Mouse (Mus musculus): ENCODE measurements around the gene Cir1. TPM values are rescaled to one million over a fixed set of nuclear protein-coding genes. Genes with fewer than 3 reads are reported as not detected.
A peak's percentile ranks its signal among the peaks of the same experiment; 100 is the strongest.

The Cir1 gene
- polyA plus RNA-seq, 1 experiment from 2014 or later = 26.0 TPM

DNA sequence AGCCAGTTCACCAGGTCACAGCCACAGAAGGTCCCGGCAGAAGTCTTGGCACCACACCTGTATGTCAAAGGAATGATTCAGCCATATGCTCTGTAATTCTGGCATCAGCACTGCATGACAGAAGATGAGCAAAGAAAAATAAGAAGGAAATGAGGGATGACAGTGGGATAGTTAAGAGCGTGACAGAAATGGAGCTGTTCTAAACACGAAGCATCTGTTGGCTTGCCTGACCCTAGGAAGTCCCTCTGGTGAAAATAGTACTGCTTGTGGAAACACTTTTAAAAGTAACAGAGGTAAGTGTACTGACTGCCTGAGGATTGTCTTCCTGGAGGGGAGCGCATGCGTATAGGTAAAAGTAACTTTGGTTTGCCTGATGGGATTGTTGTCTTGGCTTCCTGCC lies 31.2 kb upstream of the Cir1 start:
- no peak overlapping the region for H3K4me2 ChIP-seq
- no peaks in the 10 kb centered on the region for H3K36me3 ChIP-seq
- 92% methylated on average over 5 of the region's 5 CpGs for WGBS

DNA sequence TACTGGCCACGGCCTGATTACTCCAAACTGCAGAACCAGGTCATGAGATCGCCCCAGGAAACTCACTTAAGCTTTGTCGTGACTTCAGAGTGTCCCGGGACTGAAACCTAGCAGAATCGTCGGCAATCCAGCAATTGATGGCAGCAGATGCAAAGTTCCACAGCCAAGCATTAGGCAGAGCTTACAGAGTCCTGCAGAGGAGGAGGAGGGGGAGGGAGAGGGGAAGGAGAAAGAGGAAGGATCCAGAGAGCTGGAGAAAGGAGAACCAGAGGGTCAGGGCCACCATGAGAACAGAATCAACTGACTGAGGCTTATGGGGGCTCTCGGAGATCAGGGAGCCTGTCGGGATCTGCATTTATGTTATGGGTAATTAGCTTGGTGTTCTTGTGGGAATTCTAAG lies 25.9 kb upstream of the Cir1 start:
- 67% methylated on average over 8 of the region's 8 CpGs for WGBS
- H3K36me3 ChIP-seq = no peaks in the 10 kb centered on the region
- ATAC-seq (ENCODE audit: insufficient number of reproducible peaks, insufficient read depth, low FRiP score, low TSS enrichment, low read depth) = no peak

More for the DNA sequence above, 31.2 kb upstream of the Cir1 start:
- Histone ChIP-seq H3K4me1 (replicated peaks) (peaks cover 27% of the 10 kb centered on the region), H3K27ac (no peak overlapping the region), H3K27me3 (no peaks in the 10 kb centered on the region), H3K9ac (replicated peaks) (no peak overlapping the region), H3K9me3 (no peaks in the 10 kb centered on the region), H3K4me3 (replicated peaks) (no peak overlapping the region)
- ATAC-seq (ENCODE audit: insufficient number of reproducible peaks, insufficient read depth, low FRiP score, low TSS enrichment, low read depth) = no peak

DNA sequence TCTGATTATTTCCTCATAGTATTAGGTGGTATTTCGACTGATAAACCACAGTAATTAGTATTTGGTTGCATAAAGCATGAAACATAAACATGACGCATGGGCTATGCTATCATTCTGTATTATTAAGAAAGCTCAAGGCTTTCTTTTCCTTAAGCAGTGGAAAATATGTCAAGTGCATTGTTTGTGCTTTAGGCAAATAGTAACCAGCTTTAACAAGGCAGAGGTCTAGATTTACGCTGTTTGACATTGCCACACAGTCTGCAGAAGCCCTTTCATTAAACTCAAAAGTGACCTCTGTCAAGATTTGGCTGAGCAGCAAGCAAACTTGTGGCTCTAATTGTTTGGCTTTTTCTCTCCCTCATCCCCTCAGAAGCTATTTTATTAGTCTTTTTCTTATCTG lies 23.4 kb upstream of the Cir1 start:
- H3K4me3 ChIP-seq (replicated peaks) = no peak overlapping the region
- H3K27me3 ChIP-seq = no peaks in the 10 kb centered on the region
- no peak overlapping the region for H3K4me2 ChIP-seq
- WGBS = 89% methylated on average over 3 of the region's 3 CpGs
- H3K36me3 ChIP-seq = no peaks in the 10 kb centered on the region
- no peak overlapping the region for H3K9ac ChIP-seq (replicated peaks)
- H3K27ac ChIP-seq = no peak overlapping the region
- no peaks in the 10 kb centered on the region for H3K9me3 ChIP-seq
- no peaks in the 10 kb centered on the region for H3K4me1 ChIP-seq (replicated peaks)
- ATAC-seq (ENCODE audit: insufficient number of reproducible peaks, insufficient read depth, low FRiP score, low TSS enrichment, low read depth) = no peak

More for the DNA sequence above, 25.9 kb upstream of the Cir1 start:
- Histone ChIP-seq H3K27ac (no peak overlapping the region), H3K27me3 (no peaks in the 10 kb centered on the region), H3K9me3 (no peaks in the 10 kb centered on the region), H3K4me2 (no peak overlapping the region), H3K4me3 (replicated peaks) (no peak overlapping the region), H3K4me1 (replicated peaks) (no peaks in the 10 kb centered on the region), H3K9ac (replicated peaks) (no peak overlapping the region)

DNA sequence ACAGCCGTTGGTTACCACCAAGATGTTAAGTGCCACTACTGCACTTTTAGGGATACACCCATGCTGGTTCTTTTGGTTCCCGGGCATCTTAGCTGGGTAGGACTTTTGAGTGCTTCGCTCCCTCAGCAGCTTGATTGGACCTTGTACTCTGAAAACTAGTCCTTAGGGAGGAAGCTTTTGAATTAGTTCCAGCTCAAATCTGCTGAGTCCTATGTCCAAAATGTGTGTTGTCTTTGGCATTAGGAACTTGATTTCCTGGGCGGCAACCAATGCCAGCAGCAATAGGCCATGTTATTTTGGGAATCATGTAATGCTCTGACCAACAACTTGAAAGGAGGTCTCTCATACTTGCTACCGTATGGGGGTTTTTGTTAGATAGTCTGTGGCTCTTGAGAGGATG lies 13.4 kb upstream of the Cir1 start:
- Histone ChIP-seq H3K9ac (replicated peaks) (no peak overlapping the region), H3K4me1 (replicated peaks) (no peaks in the 10 kb centered on the region), H3K4me3 (replicated peaks) (no peak overlapping the region), H3K9me3 (no peaks in the 10 kb centered on the region), H3K27me3 (no peaks in the 10 kb centered on the region), H3K36me3 (no peaks in the 10 kb centered on the region), H3K27ac (no peak overlapping the region), H3K4me2 (no peak overlapping the region)
- no peak for ATAC-seq (ENCODE audit: insufficient number of reproducible peaks, insufficient read depth, low FRiP score, low TSS enrichment, low read depth)
- WGBS = 82% methylated on average over 5 of the region's 5 CpGs

DNA sequence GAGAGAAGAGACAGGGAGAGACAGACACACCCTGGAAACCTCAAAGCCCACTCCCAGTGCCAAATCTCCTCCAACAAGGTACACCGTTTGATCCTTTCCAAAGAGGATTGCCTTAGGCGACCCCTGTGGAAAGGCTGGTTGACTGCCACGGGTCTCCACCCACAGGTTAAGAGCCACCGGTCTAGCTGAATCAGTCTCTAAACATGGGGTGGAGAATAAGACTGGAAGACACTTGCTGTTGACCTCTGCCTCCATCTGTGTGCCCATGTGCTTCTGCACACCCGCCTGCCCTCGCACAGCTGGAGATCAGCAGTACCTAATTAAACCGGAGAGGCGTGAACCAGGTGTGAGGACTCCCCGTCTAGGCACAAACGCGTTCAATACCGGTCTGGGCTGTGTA lies 10.5 kb upstream of the Cir1 start:
- H3K27me3 ChIP-seq = no peaks in the 10 kb centered on the region
- H3K9ac ChIP-seq (replicated peaks) = no peak overlapping the region
- H3K4me2 ChIP-seq = no peak overlapping the region
- H3K4me3 ChIP-seq (replicated peaks) = no peak overlapping the region
- no peaks in the 10 kb centered on the region for H3K36me3 ChIP-seq
- no peaks in the 10 kb centered on the region for H3K9me3 ChIP-seq
- H3K27ac ChIP-seq = no peak overlapping the region
- WGBS = 60% methylated on average over 12 of the region's 12 CpGs
- no peak for ATAC-seq (ENCODE audit: insufficient number of reproducible peaks, insufficient read depth, low FRiP score, low TSS enrichment, low read depth)
- no peaks in the 10 kb centered on the region for H3K4me1 ChIP-seq (replicated peaks)

DNA sequence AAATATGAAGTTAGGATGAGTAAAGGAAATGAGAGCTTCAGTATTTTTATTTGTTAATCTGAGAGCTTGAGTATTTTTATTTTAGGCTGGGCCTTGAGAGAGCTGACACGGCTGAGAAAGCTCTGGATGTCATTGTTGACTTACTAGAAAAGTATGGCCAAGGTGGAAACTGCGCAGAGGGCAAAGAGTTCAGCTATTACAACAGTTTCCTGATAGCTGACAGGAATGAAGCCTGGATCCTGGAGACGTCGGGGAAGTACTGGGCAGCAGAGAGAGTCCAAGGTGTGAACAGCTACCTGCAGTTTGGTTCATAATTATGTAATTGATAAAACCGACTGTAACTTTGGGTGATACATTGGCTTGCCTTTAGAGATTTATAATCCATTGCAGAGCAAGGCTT lies 6.7 kb upstream of the Cir1 start:
- no peak overlapping the region for H3K4me3 ChIP-seq (replicated peaks)
- ATAC-seq (ENCODE audit: insufficient number of reproducible peaks, insufficient read depth, low FRiP score, low TSS enrichment, low read depth) = no peak
- H3K4me1 ChIP-seq (replicated peaks) = no peaks in the 10 kb centered on the region
- H3K9me3 ChIP-seq = no peaks in the 10 kb centered on the region
- no peak overlapping the region for H3K27ac ChIP-seq
- no peaks in the 10 kb centered on the region for H3K27me3 ChIP-seq
- 91% methylated on average over 5 of the region's 5 CpGs for WGBS
- H3K36me3 ChIP-seq = no peaks in the 10 kb centered on the region
- H3K4me2 ChIP-seq = no peak overlapping the region
- H3K9ac ChIP-seq (replicated peaks) = no peak overlapping the region

DNA sequence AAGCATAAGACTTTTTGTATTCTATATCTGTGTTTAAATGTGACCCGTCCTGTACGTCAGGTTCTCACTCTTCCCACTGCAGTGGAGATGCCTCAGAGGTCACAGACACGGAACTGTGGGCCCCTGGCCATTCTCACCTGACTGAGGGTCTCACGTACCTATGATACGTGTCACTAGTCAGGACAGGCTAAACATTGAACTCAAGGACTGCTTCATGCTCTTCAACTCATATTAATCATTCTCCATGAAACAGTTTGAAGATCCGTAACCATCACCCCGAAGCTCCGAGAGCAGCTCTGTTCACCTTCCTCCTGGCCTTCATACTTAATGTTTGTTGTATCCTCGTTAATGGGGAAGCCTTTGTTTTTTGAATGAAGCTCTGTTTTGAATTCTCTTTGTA lies 4.9 kb upstream of the Cir1 start:
- no peak overlapping the region for H3K27ac ChIP-seq
- H3K27me3 ChIP-seq = no peaks in the 10 kb centered on the region
- H3K36me3 ChIP-seq = no peaks in the 10 kb centered on the region
- no peaks in the 10 kb centered on the region for H3K9me3 ChIP-seq
- no peak overlapping the region for H3K4me3 ChIP-seq (replicated peaks)
- WGBS = 94% methylated on average over 9 of the region's 9 CpGs
- peaks cover 6% of the 10 kb centered on the region; the same call in 1 of the 2 replicates for H3K4me1 ChIP-seq (replicated peaks)
- no peak for ATAC-seq (ENCODE audit: insufficient number of reproducible peaks, insufficient read depth, low FRiP score, low TSS enrichment, low read depth)
- no peak overlapping the region for H3K4me2 ChIP-seq
- H3K9ac ChIP-seq (replicated peaks) = no peak overlapping the region

DNA sequence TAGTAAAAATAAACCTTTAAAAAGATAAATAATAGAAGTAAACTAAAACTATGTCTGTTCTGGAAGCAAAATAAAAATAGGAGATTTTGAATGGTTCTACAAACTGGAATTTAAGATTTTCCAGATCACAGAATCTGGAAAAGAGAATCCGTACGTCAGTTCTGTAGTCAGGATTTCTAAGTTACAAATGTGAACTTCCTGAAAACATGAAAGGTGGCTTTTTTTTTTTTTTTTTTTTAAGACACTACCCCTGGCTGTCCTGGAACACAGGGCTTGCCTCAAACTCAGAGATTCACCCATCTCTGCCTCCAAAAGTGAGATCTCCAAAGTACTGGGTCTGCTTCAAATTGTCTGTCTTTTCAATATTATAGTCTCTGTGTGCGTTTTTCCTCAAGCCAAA lies 1.8 kb upstream of the Cir1 start:
- Histone ChIP-seq H3K4me2 (no peak overlapping the region), H3K9ac (replicated peaks) (no peak overlapping the region), H3K4me3 (replicated peaks) (no peak overlapping the region), H3K4me1 (replicated peaks) (peaks cover 13% of the 10 kb centered on the region), H3K27ac (no peak overlapping the region), H3K27me3 (no peaks in the 10 kb centered on the region), H3K36me3 (peaks cover 9% of the 10 kb centered on the region), H3K9me3 (no peaks in the 10 kb centered on the region)
- WGBS = 93% methylated on average over 3 of the region's 3 CpGs
- ATAC-seq (ENCODE audit: insufficient number of reproducible peaks, insufficient read depth, low FRiP score, low TSS enrichment, low read depth) = no peak

DNA sequence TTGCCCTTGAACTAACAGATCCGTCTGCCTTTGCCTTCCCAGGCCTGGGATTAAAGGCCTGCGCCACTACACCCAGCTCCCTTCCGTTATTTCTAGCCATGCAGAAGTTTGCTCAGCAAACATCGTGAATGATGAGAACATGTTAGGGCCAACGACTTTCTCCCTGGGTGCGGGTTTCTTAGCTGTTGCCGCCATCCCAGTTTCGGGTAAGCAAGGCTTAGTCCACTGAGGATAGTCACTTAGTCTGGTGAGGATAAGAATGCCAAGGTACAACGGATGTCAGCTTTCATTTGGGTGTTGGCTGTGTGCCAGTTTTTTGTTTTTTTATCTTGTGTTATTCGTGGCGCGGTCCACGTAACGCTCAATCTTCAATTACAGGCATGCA lies 608 bp upstream of the Cir1 start:
- WGBS = 48% methylated on average over 14 of the region's 14 CpGs
- Histone ChIP-seq H3K9ac (replicated peaks) (no peak overlapping the region; the same call in 1 of the 2 replicates), H3K27me3 (no peaks in the 10 kb centered on the region), H3K36me3 (peaks cover 20% of the 10 kb centered on the region), H3K4me1 (replicated peaks) (peaks cover 13% of the 10 kb centered on the region), H3K9me3 (no peaks in the 10 kb centered on the region), H3K4me2 (peak overlapping the region; percentile 52), H3K27ac (peak overlapping the region; percentile 51; the same call in 1 of the 2 replicates), H3K4me3 (replicated peaks) (peak overlapping the region; percentile 83)
- ATAC-seq (ENCODE audit: insufficient number of reproducible peaks, insufficient read depth, low FRiP score, low TSS enrichment, low read depth) = peak; percentile 29; the same call in 1 of the 2 replicates

DNA sequence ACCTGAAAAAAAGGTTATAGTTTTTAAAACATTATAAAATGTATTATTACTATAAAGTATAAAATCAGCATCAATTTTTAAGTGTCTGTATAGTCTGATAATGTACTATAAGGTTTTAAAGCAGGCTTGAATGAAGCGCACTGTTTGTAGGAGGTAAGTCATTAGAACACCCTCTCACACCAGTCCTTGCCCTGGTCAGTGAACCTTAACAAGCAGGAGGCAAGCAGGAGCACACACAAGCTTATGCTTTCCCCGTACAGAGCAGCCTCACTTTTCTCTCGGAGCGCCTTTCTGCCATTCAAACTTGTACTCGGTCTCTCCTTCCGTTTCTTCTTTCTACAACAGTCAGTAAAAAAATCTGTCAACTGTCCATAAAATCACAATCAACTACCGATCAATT lies 6.5 kb downstream of the Cir1 start:
- WGBS = 92% methylated on average over 7 of the region's 7 CpGs
- Histone ChIP-seq H3K27me3 (no peaks in the 10 kb centered on the region), H3K27ac (no peak overlapping the region), H3K4me2 (no peak overlapping the region), H3K36me3 (peaks cover 79% of the 10 kb centered on the region), H3K9me3 (no peaks in the 10 kb centered on the region), H3K4me3 (replicated peaks) (no peak overlapping the region), H3K4me1 (replicated peaks) (no peaks in the 10 kb centered on the region; the same call in 1 of the 2 replicates), H3K9ac (replicated peaks) (no peak overlapping the region)
- ATAC-seq (ENCODE audit: insufficient number of reproducible peaks, insufficient read depth, low FRiP score, low TSS enrichment, low read depth) = no peak

DNA sequence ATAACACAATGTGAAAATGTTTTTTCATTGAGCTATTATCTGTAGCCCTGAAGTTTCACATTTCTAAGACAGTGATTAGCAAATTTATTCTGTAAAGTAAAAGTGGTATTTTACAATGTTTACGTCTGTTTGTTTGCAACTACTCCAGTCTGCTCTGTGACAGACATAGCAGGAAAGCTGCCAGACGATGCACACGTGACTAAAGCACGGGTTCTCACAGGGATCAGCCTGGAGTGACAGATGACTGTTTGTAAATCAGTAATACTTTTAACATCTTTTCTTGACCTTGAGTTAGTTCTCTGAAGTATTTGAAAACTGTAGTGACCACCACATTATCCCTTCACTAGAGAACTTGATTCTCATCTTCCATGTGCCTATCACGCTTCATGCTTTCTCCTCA lies 8.0 kb downstream of the Cir1 start:
- Histone ChIP-seq H3K27ac (no peak overlapping the region), H3K4me2 (no peak overlapping the region), H3K9me3 (no peaks in the 10 kb centered on the region), H3K9ac (replicated peaks) (no peak overlapping the region), H3K27me3 (no peaks in the 10 kb centered on the region), H3K4me3 (replicated peaks) (no peak overlapping the region), H3K4me1 (replicated peaks) (no peaks in the 10 kb centered on the region), H3K36me3 (peaks cover 77% of the 10 kb centered on the region)
- ATAC-seq (ENCODE audit: insufficient number of reproducible peaks, insufficient read depth, low FRiP score, low TSS enrichment, low read depth) = no peak
- 91% methylated on average over 5 of the region's 5 CpGs for WGBS

DNA sequence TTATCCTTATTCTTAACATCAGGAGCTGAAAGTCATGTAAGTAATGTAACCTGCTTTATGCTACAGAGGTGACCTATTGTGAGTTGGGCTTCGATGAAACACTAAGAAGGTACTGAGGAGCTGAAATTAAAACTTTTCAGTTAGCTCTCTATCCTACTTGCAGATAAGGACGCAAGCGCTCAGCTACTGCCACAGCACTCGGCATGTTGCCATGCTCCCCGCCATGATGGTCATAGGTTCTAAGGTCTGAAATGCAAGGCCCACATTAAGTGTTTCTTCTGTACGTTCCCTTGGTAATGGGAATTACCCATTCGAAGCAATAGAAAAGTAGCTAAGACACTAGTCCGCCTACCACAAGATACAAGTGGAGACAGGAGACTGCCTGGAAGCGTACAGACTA lies 9.8 kb downstream of the Cir1 start:
- WGBS = 95% methylated on average over 9 of the region's 9 CpGs
- H3K4me3 ChIP-seq (replicated peaks) = no peak overlapping the region
- H3K4me2 ChIP-seq = no peak overlapping the region
- no peaks in the 10 kb centered on the region for H3K27me3 ChIP-seq
- no peak overlapping the region for H3K27ac ChIP-seq
- H3K9ac ChIP-seq (replicated peaks) = no peak overlapping the region
- no peak for ATAC-seq (ENCODE audit: insufficient number of reproducible peaks, insufficient read depth, low FRiP score, low TSS enrichment, low read depth)
- H3K9me3 ChIP-seq = no peaks in the 10 kb centered on the region
- no peaks in the 10 kb centered on the region for H3K4me1 ChIP-seq (replicated peaks)
- H3K36me3 ChIP-seq = peaks cover 70% of the 10 kb centered on the region

All from limb, embryonic 12.5 days (tissue).